Mouse (Mus musculus) heart, adult 9 months (tissue): Measurements from ENCODE around the gene Nkapd1.

Experiments used
- DNase-seq, 2 experiments: peaks; one replicate each; pipeline ENCODE4 v3.0.0; 2022; ENCODE audit warnings: low spot score in 2 of 2

The Nkapd1 gene

GRCm38 (mm10) chr9:50602055-50602845 lies 15.0 kb downstream of the Nkapd1 start:
- no peak for DNase-seq

- no peak for DNase-seq
Measured at GRCm38 (mm10) chr9:50601536-50601935, 15.7 kb downstream of the Nkapd1 start.

GRCm38 (mm10) chr9:50596973-50597372 lies 20.3 kb downstream of the Nkapd1 start:
- DNase-seq, result no peak

- DNase-seq, result no peak
Measured at GRCm38 (mm10) chr9:50594794-50595417, 22.4 kb downstream of the Nkapd1 start.

- no peak for DNase-seq
Measured at GRCm38 (mm10) chr9:50593544-50593943, 23.7 kb downstream of the Nkapd1 start.

GRCm38 (mm10) chr9:50592955-50593354 lies 24.3 kb downstream of the Nkapd1 start:
- DNase-seq, result no peak

GRCm38 (mm10) chr9:50590856-50591518 lies 26.3 kb downstream of the Nkapd1 start:
- DNase-seq, result no peak

- no peak for DNase-seq
Measured at GRCm38 (mm10) chr9:50586955-50587354, 30.3 kb downstream of the Nkapd1 start.

GRCm38 (mm10) chr9:50585145-50585818 lies 32.0 kb downstream of the Nkapd1 start:
- DNase-seq, result no peak

- no peak for DNase-seq
Measured at GRCm38 (mm10) chr9:50580370-50580769, 36.9 kb downstream of the Nkapd1 start.

- no peak for DNase-seq
Measured at GRCm38 (mm10) chr9:50569599-50570525, 47.4 kb downstream of the Nkapd1 start.

GRCm38 (mm10) chr9:50567881-50568280 lies 49.4 kb downstream of the Nkapd1 start:
- no peak for DNase-seq

- DNase-seq, result no peak
Measured at GRCm38 (mm10) chr9:50567372-50567771, 49.9 kb downstream of the Nkapd1 start.

- DNase-seq, result no peak
Measured at GRCm38 (mm10) chr9:50565940-50566339, 51.3 kb downstream of the Nkapd1 start.

GRCm38 (mm10) chr9:50565173-50565572 lies 52.1 kb downstream of the Nkapd1 start:
- peak in 1 of 2 experiments; percentile 16 for DNase-seq

- DNase-seq, result no peak
Measured at GRCm38 (mm10) chr9:50561918-50562360, 55.3 kb downstream of the Nkapd1 start.

GRCm38 (mm10) chr9:50561145-50561917 lies 55.9 kb downstream of the Nkapd1 start, which contains the start of gene Tex12:
Gene Tex12 (minus strand): TSS chr9:50561325.
- DNase-seq, result no peak
